Mouse (Mus musculus) cerebellum, postnatal 14 days (tissue): ENCODE results near the gene Defb19.

ENCODE experiments used
- DNase-seq, 2 experiments: peaks; one replicate each; pipeline ENCODE4 v3.0.0; 2021; ENCODE audit warnings: mixed read lengths in 2 of 2

Defb19 gene

GRCm38 (mm10) chr2:152580107-152580506 is at the start of gene Defb19:
TSS of gene Defb19 (minus strand) at chr2:152580312.
- no peak for DNase-seq

- DNase-seq: no peak
Observed at GRCm38 (mm10) chr2:152629904-152630303, 49.8 kb upstream of the Defb19 start.

DNA sequence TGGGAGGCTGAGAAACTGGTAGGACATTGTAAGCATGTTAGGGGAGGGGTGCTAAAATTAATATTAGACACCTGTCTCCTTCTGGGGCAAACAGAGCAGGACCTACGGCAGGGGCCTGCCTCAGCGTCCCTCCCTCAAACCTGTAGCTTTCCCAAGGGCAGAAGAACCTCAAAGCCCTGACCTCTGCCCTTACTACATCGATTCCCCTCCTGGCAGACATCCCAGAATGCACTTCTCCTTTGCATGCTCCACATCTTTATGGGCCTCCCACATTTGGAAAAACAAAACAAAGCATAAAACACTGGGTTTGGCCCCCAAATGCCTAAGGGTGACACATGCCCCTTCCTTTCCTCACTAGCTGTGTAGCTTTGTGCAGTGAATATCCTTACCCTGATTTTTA is 49.1 kb upstream of the Defb19 start:
- DNase-seq: no peak

- DNase-seq: no peak
Observed at GRCm38 (mm10) chr2:152628066-152628465, 48.0 kb upstream of the Defb19 start.

- DNase-seq: no peak
Observed at GRCm38 (mm10) chr2:152626774-152627591, 46.9 kb upstream of the Defb19 start, which contains the start of gene Rem1. TSS of gene Rem1 (plus strand) at chr2:152626951.

DNA sequence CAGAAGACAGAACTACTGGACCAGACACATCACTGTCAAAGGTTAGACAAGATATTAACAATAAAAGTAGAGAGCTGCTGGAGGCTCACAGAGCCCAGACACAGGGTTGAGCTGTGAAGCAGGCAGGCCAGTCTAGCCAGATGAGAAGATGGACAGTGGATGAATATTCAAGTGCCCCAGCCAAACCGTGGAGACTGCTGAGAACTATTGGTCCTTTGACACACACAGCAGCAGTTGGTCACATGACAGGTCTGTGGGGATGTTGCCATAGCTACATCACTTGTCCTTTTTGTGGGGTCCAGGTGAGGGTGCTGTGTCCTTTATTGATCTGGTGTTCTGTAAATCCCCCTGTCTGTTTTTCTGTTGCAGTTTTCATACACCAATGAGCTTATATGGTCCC is 45.1 kb upstream of the Defb19 start:
- DNase-seq: no peak

DNA sequence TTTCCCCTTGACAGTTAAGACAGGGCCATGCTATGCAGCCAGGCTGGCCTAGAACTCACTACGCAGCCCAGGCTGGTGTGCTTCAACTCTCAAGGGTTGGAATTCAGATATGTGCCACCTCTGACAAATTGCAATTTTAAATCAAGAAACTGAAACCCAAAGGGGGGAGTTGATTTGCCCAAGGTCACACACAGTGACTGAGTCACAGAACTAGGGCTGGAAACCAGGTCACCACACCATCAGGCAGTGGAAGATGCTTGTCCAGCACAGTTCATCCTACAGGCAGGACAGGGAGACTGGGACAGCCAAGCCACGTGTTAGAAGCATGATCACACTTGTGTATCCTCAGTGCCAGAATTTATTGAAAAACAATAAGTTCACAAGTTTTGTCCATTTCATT is 44.5 kb upstream of the Defb19 start:
- DNase-seq: no peak

- DNase-seq: no peak
Observed at GRCm38 (mm10) chr2:152622953-152623352, 42.8 kb upstream of the Defb19 start, which contains the start of gene Defb25. TSS of gene Defb25 (minus strand) at chr2:152623053.

GRCm38 (mm10) chr2:152622151-152622550 is 42.0 kb upstream of the Defb19 start:
- DNase-seq: no peak

DNA sequence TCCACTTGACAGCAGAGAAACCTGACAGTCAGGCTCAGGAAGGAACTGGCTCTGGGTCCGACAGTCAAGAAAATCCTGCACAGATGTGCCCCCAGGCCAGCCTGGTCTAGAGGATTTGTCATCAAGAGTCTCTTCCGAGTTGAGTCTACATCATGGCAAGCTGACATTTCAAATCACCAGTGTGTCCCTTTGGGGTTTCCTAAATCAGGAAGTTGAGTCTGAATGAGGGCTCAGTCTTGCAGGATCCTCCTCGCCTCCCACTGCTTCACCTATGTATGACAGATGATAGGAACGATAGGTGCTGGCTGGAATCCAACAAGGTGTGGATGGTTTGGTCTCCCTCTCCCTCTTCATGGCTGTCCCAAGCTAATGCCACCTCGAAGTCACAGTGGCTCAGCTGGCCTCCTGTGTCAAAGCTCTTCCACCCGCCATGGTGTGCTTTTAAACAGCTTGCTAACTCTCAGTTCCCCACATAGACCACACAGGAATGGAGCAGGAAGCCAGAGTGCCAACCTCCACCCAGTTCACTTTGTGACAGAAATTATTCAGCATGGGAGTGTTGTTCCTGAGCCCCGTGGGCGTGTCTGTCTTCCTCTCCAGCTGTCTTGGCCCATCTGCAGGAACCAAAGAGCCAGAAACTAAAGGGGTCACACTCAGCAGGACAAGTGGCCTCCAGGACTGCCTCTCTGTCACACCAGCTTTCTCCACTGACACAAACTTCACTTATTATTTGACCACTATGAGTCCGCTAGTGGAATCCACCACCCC is 40.4 kb upstream of the Defb19 start:
- DNase-seq: no peak

GRCm38 (mm10) chr2:152617374-152617773 is 37.3 kb upstream of the Defb19 start:
- DNase-seq: peak in 1 of 2 experiments; percentile 46

- no peak for DNase-seq
Observed at GRCm38 (mm10) chr2:152616470-152616869, 36.4 kb upstream of the Defb19 start.

DNA sequence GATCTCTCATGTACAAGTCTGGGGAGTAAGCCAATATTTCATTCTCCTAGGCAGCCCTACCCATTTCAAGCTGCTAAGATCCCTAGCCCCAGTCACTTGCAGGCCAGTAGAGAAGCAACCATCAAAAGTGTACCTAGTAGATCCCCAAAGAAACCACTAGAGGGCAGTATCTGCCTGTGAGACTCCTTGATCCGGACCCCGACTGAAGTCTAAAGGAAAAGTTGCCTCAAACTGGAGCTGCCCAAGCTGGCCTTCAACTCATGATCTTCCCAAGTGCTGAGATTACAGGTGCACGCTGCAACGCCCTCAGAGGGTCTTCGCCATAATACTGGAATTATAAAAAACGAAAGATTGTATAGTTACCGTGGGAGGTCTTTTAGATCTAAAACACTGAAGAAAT is 35.5 kb upstream of the Defb19 start:
- DNase-seq: peak; percentile 68 to 78

DNA sequence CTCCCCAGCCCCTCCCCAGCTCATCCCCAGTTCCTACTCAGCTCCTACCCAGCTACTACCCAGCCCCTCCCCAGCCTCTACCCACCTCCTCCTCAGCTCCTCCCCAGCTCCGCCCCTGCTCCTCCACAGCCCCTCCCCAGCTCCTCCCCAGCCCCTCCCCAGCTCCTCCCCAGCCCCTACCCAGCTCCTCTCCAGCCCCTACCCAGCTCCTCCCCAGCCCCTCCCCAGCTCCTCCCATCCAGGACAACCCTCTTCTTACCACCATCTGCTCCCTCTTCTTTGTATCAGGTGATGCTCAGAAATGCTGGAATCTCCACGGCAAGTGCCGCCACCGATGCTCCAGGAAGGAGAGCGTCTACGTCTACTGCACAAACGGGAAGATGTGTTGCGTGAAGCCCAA is 32.1 kb upstream of the Defb19 start:
- peak; percentile 15 to 23 for DNase-seq

GRCm38 (mm10) chr2:152608719-152609118 is 28.6 kb upstream of the Defb19 start:
- DNase-seq: no peak

DNA sequence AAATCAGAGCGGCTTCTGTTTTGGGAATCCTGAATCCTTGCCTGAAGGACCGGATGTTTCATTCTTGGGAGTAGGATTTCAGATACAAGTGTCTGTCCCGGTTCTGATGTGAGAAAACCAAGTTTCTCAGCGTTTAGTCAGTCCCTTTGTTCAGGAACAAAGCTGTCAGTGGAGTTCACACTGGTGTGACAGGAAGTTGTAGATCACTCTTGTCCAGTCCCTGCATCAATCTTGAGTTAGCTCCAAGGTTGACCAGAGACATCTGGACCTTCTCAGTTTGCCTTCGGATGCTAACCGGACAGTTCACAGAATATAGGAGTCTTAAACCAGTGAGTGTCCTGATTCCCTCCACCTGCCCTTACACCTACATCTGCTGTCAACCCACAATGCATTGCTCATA is 27.6 kb upstream of the Defb19 start:
- DNase-seq: no peak

- DNase-seq: peak; percentile 20 to 53
Observed at GRCm38 (mm10) chr2:152604057-152604456, 23.9 kb upstream of the Defb19 start, which contains the start of gene Defb36. TSS of gene Defb36 (plus strand) at chr2:152604327.

DNA sequence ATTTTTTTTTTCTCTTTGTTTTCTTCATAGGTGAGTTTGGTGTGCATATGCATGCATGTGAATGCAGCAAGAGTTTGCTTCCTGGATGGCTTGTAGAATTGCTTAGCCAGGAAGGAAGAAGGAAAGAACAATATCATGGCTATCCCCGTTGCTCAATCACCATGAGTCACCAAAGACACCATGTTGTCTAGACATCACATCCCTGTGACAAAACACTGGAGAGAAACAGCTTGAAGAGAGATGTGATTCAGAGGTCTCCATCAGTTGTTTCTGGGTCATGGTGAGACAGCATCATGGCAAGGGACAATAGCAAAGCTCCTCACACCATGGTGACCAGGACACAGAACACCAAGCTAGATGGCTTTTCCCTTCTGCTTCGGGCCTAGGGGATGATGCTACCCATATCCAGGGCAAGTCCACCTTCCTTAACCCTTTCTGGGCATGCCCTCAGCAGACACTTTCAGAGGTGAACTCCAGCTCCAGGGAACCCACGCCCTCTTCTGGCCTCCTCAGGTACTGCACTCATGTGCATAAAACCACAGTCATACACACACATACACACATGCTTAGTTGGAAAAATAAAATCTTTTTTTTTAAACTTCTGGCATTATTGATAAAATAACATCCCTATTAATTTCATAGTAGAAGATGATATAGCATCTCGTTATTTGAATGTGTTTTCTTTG is 21.3 kb upstream of the Defb19 start:
- DNase-seq: no peak

DNA sequence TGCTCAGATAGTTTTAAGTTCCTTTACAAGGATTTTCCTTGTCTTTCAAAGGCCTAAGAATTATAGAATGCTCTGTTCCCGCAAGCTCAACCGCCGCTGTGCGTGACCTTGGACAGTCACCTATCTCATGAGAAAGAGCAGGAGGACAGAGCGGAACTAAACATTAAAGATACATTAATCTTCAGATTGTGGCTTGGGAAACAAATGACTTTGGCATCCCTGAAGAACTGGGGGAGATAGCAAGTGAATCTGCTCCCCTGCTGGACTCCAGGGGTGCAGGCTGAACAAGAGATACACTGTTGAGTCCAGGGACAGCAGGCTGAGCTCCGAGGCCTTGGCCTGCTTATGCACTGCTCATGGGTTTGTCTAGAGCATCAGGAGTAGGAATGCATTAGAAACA is 20.0 kb upstream of the Defb19 start:
- DNase-seq: no peak

DNA sequence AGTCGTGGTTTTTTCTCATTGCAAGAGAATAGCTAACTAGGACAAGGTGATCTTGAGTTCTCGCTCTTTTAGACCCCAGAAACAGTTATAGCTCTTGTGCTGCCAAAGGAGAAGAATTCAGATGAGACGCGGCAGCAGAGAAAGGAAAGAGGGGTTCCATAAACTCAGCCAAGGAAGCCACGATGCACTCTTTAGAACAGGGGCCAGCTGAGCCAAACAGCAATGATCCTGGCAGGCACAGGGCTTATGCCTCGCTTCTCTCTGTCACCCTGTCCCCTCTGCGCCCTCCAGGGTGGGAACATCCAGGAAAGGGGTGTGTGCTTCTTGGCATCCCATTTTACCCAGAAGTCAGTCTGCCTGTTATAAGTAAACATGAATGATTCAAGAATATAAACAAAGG is 19.2 kb upstream of the Defb19 start, which contains the start of gene Defb45:
Gene Defb45 (minus strand): TSS at position 101 of the 400 bp plus-strand sequence.
- DNase-seq: no peak

DNA sequence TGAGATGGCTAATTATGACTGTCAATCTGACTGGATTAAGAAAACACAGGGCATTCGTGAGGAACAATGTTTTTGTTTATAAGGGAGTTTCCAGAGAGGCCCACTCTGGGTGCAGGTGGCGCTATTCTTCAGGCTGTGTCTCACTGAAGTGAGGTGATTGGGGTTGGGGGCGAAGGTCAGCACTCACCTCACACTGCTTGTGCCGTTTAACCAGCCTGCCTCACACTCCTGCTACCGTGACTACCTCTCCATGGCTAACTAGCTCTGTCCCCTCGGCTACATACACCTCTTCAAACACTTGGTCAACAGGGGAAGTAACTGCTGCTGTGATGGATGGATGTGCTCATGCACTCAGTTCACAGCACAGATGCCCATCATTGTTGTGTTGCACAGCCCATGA is 8.9 kb upstream of the Defb19 start:
- DNase-seq: no peak

GRCm38 (mm10) chr2:152588450-152588849 is 8.3 kb upstream of the Defb19 start:
- no peak for DNase-seq

DNA sequence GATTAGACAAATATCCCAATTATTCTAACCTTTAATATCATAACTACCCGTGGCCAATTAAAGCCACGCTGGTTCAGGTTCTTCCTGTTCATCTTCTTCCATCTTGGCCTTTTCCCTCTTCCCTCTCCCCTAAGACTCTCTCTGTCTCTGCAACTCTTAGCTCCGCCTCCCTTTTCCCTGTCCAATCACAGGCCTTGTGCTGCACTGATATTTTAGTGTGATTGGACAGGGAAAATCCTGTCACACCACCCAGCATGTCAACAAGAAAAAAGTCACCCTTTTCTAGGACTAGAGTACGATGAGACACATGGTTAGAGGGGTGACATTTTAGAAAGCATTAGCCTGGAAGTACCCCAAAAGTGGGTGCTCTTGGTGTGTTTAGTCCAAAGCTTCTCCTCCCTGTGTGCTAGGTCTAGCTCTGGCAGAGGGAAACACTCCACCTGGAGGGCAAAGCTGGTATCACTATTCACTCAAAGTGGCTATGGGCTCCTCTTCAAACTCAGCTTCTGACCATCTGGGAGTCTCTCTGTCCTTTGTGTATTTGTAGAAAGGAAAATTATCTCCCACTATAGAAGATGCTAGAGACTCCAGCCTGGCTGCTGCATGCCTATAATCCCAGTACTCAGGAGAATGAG is 6.9 kb upstream of the Defb19 start:
- DNase-seq: peak; percentile 13 to 33
